Mouse (Mus musculus) cortical plate, adult 2 months (tissue): ENCODE data around the gene Tex19.1.

Source experiments
- CTCF ChIP-seq: fragments of 200-500 bp; IDR thresholded peaks from 2 replicates; pipeline ENCODE4 v1.5.1; 2011; ENCODE audit warnings: mild to moderate bottlenecking, control low read depth, low read length; ENCODE audit not compliant: insufficient read depth; ENCODE audit errors: extremely low read depth
- POLR2A ChIP-seq: fragments of 200-500 bp; IDR thresholded peaks from 2 replicates; pipeline ENCODE4 v1.6.1; 2011; ENCODE audit warnings: mild to moderate bottlenecking, low read length, control low read depth; ENCODE audit not compliant: insufficient read depth; ENCODE audit errors: extremely low read depth

GRCm38 (mm10) chr11:121145865-121146264, at the start of gene Tex19.1:
- no peak for TF ChIP-seq CTCF
- no peak for TF ChIP-seq POLR2A
